Mouse (Mus musculus) liver, postnatal 0 days (tissue): ENCODE results near the gene C1qtnf2.

Source experiments
- CTCF ChIP-seq: sonication (generic); IDR thresholded peaks from 2 replicates; pipeline ENCODE4 v1.5.1; 2016; ENCODE audit warnings: antibody characterized with exemption, low read depth
- EP300 ChIP-seq: IDR thresholded peaks from 2 replicates; pipeline ENCODE4 v1.6.1; 2016; ENCODE audit warnings: antibody characterized with exemption, low read depth, mild to moderate bottlenecking

GRCm38 (mm10) chr11:43493815-43494409 lies 19.8 kb downstream of the C1qtnf2 start:
- TF ChIP-seq CTCF (peak; percentile 92), EP300 (no peak)
